Mouse (Mus musculus) frontal cortex, postnatal 10 days (tissue): ENCODE measurements around the gene Macrod1.

ENCODE experiments used
- DNase-seq, 2 experiments: peaks; one replicate each; pipeline ENCODE4 v3.0.0; 2022; ENCODE audit warnings: low spot score in 2 of 2, mixed read lengths in 1 of 2

Macrod1 gene

DNA sequence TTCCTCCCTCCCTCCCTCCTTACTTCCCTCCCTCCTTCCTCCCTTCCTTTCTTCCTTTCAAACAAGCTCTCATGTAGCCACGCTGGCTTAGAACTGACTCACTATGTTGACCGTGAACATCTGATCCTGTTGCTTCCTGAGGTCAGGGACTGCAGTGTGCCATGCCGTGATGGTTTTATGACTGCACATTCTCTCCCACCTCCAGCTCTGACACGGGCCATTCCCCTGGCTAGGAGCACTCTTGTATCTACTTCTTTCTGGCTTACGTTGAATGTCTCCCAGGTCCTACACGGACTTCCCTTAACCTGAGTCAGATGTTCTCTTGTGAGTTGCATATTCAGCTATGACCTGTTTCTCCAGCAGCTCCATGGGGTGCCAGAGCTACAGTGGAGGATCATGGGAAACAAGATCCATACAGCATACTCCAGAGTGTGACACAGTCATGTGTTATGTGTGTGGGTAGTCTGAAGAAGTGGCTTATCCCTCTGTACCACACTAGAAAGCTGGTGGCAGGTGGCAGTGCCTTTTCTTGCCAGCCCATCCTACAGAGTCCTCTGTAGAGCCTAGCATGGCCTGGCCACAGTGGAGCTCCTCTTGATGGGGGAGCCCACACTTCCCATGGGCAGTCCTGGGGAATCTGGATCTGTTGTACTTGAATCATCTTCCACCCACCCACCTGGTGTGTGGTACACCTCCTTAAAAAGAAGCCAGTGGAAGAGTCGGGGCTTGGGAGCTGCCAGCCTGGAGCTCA is 25.1 kb downstream of the Macrod1 start:
- no peak for DNase-seq

DNA sequence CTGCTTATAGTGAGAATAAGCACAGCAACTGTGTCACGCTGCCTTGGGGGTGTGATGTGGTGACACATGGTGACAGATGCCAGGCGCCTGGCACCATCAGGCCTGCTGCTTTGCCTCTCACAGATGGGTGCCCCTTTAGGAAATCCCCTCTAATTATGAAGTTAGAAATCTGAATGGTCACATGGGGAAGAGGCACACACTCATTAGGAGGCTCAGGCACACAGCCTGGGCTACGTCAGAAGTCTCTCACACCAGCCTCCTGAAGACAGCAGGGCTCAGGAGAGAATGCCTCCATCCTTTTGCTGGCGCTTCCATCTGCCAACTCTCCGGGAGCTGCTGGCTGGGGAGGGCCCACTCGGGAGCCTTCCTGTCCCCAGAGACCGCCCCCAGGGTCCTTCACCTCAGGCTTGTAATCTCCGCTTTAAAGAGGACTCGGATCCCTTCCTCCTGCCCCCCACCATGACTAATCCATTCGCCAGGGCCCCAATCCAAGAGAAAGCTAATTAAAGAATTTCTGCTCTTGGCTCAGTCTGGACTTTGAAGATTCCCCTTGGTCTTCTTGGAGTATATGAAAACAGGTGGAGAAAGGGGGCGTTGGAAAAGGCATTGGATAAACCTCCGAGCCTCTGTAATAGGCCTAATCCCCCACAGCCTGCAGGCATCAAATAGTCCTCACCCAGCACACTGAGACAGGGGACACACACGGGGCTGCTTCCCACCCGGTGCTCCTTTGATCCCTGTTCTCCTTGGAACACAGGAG is 26.6 kb downstream of the Macrod1 start:
- no peak for DNase-seq

- DNase-seq: no peak
Observed at GRCm38 (mm10) chr19:7084734-7085133, 28.1 kb downstream of the Macrod1 start.

GRCm38 (mm10) chr19:7088558-7088957 is 31.9 kb downstream of the Macrod1 start:
- DNase-seq: no peak

DNA sequence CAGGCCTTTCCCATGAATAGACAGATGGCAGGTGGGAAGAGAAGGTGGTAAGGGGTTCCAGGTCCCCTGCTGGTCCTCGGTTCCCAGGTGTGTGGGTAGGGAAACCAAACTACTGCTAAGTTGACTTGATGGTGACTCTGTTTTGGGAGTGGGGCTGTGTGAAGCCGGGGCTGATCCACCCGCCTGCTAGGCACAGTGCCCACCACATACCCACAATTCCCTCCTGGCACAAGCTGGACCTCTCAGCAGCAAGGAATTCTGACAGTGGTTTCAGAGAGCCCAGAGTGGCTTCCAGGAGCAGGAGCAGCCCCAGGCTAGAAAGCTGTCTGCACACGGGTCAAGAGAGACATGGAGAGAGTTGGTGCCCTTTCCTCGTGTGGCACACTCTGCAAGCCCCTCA is 32.4 kb downstream of the Macrod1 start:
- no peak for DNase-seq

- DNase-seq: no peak
Observed at GRCm38 (mm10) chr19:7089842-7090251, 33.2 kb downstream of the Macrod1 start.

- DNase-seq: no peak
Observed at GRCm38 (mm10) chr19:7090369-7091064, 33.9 kb downstream of the Macrod1 start.

GRCm38 (mm10) chr19:7091448-7092050 is 34.9 kb downstream of the Macrod1 start:
- DNase-seq: no peak

GRCm38 (mm10) chr19:7092756-7093155 is 36.1 kb downstream of the Macrod1 start:
- DNase-seq: no peak

DNA sequence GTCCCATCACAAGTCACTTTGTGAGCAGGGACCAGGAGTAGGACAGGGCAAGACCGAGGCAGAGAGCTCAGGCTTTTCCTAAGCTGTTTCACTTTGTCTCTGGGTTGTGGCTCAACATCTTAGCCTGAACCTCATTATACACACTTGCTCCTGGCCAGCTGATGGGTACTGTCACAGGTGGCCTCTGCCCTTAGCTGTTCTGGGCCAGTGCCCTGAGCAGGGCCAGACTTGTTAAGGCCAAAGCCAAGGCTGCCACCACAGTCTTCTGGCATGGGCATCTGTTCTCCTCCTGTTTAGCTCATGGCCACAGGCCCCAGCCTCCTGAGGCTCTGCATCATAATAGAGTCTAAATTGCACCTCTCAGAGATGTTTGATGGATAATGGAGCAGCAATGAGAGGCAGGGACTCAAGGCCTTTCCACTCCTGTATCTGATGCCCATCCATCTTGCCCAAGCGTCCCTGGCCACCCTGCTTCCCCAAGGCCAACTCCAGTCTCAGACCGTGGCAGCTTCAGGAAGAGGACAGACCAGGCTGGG is 43.1 kb downstream of the Macrod1 start:
- no peak for DNase-seq

GRCm38 (mm10) chr19:7102039-7102438 is 45.4 kb downstream of the Macrod1 start:
- DNase-seq: no peak

GRCm38 (mm10) chr19:7103349-7103992 is 46.9 kb downstream of the Macrod1 start:
- no peak for DNase-seq

- no peak for DNase-seq
Observed at GRCm38 (mm10) chr19:7103993-7104401, 47.4 kb downstream of the Macrod1 start.

DNA sequence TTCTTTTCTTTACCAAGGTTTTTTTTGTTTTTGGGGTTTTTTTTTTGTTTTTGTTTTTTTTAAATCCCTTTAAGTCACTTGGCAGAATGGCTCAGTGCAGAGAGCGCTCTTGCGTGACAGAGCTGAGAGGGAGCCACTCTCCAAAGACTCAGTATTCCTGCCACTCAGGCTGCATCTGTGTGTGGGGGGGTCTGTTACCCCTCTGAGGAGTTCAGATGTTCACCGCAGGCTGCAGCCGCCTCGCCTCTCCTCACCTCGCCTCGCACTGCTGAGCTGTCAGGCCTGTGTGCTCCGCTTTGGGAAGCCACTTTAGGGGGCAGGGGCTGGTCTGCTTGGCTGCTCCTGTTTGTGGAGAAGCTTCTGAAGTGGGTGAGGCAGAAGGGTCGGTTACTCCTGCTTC is 48.9 kb downstream of the Macrod1 start, which contains the start of gene Flrt1:
TSS of gene Flrt1 (minus strand) at position 186 of the 400 bp plus-strand sequence.
- DNase-seq: no peak

DNA sequence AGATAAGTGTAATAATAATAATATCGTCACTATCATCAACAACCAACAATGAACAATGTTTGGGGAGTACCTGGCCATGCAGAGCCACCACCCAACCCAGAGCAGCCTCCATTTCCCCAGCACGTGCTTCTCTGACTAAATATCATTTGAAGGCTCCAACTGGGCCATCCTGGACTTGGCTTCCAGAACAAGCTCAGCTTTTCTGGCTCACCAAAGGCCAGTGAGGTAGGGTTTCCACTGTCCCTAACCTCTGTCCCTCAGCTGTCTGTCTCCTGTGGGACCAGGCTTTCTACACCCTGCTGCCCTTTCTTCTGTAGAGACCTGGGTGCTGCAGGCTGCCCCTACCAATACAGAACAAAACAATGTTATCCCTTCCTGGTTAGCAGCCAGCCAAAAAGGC is 50.0 kb downstream of the Macrod1 start:
- no peak for DNase-seq

GRCm38 (mm10) chr19:7107174-7107573 is 50.6 kb downstream of the Macrod1 start:
- DNase-seq: no peak

DNA sequence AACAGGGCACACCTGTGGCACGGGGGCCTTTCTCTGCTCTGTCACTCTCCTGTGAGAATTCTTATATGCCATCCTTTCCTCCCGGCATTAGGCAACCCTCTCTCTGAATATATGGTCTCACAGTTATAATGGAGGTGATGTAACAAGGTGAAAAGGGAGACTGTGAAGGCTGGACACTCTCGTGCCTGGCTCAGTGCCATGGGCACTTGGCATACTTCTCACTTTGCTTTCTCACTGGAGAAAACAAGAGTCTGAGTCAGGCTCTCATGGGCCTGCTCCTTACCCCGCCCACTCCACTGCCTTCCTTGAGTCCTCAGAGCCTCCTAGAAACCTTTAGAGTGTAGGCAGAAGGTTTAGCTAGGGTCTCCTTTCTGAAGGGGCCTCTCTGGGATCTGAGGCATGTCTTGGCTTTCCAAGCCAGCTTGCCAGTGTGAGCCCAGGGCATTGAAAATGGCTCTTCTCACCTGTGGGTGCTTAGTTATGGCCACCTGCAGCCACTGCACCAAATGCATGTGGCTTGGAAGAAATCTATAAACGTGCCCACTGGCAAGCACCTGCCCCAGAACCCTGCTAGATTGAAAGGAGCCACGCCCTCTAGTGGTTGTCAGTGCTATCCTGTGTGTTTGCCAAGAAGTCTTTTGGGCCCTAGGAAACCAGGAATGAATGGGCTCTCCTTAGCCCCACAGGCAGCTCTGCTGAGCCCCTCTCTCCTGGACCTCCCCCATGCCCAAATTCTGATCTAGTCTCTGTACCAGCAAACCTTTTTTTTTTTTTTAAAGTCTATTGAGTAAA is 51.7 kb downstream of the Macrod1 start:
- DNase-seq: no peak

DNA sequence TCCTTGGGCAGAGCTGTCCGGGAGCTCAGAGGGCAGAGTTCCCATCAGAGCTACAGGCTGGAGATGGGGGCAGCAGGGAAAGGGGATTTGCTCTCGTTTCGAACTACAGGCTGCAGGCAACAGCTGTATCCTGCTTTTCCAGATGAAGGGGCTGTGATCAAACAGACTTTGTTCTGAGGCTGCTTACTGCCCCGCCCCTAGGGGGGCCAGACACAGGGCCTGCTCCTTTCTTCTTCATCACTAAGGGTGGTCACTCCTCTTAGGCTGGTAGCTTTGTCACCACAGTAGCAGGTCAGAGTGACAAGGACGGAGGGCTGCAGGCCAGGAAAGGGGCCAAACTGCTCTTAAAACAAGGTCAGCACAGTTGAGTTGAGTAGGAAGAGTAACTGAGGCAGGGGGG is 53.5 kb downstream of the Macrod1 start:
- DNase-seq: no peak

GRCm38 (mm10) chr19:7110875-7111274 is 54.3 kb downstream of the Macrod1 start:
- DNase-seq: no peak

- no peak for DNase-seq
Observed at GRCm38 (mm10) chr19:7111309-7111708, 54.7 kb downstream of the Macrod1 start.
